Mouse (Mus musculus): ENCODE results near the gene Fbxl15.
A peak's percentile ranks its signal among the peaks of the same experiment; 100 is the strongest.

The Fbxl15 gene

GRCm38 (mm10) chr19:46347936-46348668 lies 20.1 kb downstream of the Fbxl15 start:
- no peak for DNase-seq (ENCODE audit: low read depth, low spot score)

- DNase-seq (ENCODE audit: low read depth, low spot score) = peak; percentile 77
Observed at GRCm38 (mm10) chr19:46348761-46349458, 20.9 kb downstream of the Fbxl15 start.

- DNase-seq (ENCODE audit: low read depth, low spot score) = no peak
Observed at GRCm38 (mm10) chr19:46349550-46349949, 21.6 kb downstream of the Fbxl15 start.

- no peak for DNase-seq (ENCODE audit: low read depth, low spot score)
Observed at GRCm38 (mm10) chr19:46350168-46350932, 22.4 kb downstream of the Fbxl15 start, which contains the start of gene 2310034G01Rik. Gene 2310034G01Rik (minus strand): TSS chr19:46350302.

- DNase-seq (ENCODE audit: low read depth, low spot score) = peak; percentile 83
Observed at GRCm38 (mm10) chr19:46356701-46357138, 28.7 kb downstream of the Fbxl15 start.

GRCm38 (mm10) chr19:46357344-46358280 lies 29.6 kb downstream of the Fbxl15 start:
- no peak for DNase-seq (ENCODE audit: low read depth, low spot score)

- no peak for DNase-seq (ENCODE audit: low read depth, low spot score)
Observed at GRCm38 (mm10) chr19:46358381-46358780, 30.4 kb downstream of the Fbxl15 start.

GRCm38 (mm10) chr19:46362104-46362503 lies 34.1 kb downstream of the Fbxl15 start:
- DNase-seq (ENCODE audit: low read depth, low spot score) = no peak

- DNase-seq (ENCODE audit: low read depth, low spot score) = no peak
Observed at GRCm38 (mm10) chr19:46363294-46364009, 35.5 kb downstream of the Fbxl15 start.

- no peak for DNase-seq (ENCODE audit: low read depth, low spot score)
Observed at GRCm38 (mm10) chr19:46367798-46368590, 40.0 kb downstream of the Fbxl15 start.

GRCm38 (mm10) chr19:46369204-46369603 lies 41.2 kb downstream of the Fbxl15 start:
- DNase-seq (ENCODE audit: low read depth, low spot score) = peak; percentile 37

- no peak for DNase-seq (ENCODE audit: low read depth, low spot score)
Observed at GRCm38 (mm10) chr19:46374477-46375088, 46.6 kb downstream of the Fbxl15 start.

- DNase-seq (ENCODE audit: low read depth, low spot score) = no peak
Observed at GRCm38 (mm10) chr19:46375489-46375888, 47.5 kb downstream of the Fbxl15 start.

GRCm38 (mm10) chr19:46375891-46376290 lies 47.9 kb downstream of the Fbxl15 start:
- no peak for DNase-seq (ENCODE audit: low read depth, low spot score)
